Mouse (Mus musculus) heart, adult 8-10 months (tissue): Measurements from ENCODE around the gene Arhgef28. TPM values are rescaled to one million over a fixed set of nuclear protein-coding genes. Genes with fewer than 3 reads are reported as not detected.
"Not testable (repeated sequence)": the region's sequence is repeated elsewhere in the genome, so short reads cannot be mapped to it uniquely, and the experiment has no call there.

Experiments used
- DNase-seq: peaks from one replicate; pipeline ENCODE4 v3.0.0; 2022; ENCODE audit warnings: low spot score
- total RNA-seq, 4 experiments: library from RNA; stranded (reverse); gene quantifications; 2 replicates each; pipeline ENCODE4 v1.2.4; 2022

Arhgef28 gene
- total RNA-seq, 4 experiments from 2014 or later: 4.6 to 6.7 (median 5.6) TPM

DNA sequence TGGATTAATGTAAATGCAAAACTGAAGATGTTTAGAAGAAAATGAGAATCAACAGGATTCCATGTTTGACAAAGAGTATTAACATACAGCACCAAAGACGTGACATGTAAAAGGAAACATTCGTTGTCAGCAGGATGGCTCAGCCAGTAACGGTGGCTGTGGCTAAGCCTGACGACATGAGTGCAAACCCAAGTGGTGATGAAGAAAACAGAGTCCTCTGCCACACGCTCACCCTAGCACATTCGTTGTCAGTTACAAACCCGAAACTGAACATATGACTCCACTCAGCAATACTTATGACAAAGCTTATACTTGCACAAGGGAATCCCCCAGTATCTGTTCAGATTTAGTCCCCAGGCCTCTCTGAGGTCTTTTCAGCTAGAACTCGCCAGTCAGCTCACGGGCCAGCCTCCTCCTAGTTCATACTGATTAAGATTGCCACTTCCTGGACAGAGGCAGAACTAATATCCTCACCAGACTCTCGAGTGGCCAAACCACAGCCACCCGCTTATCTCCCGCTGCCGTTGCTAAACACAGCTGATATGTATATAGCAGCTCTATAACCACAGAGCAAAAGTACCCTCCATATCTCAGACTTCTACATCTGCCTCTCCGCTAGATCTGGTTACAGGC, 82.0 kb downstream of the Arhgef28 start:
- no peak for DNase-seq

- DNase-seq: no peak
Measured at GRCm38 (mm10) chr13:98122766-98123165, 83.5 kb downstream of the Arhgef28 start.

- DNase-seq: no peak
Measured at GRCm38 (mm10) chr13:98121993-98122392, 84.2 kb downstream of the Arhgef28 start.

- no peak for DNase-seq
Measured at GRCm38 (mm10) chr13:98121124-98121470, 85.1 kb downstream of the Arhgef28 start.

DNA sequence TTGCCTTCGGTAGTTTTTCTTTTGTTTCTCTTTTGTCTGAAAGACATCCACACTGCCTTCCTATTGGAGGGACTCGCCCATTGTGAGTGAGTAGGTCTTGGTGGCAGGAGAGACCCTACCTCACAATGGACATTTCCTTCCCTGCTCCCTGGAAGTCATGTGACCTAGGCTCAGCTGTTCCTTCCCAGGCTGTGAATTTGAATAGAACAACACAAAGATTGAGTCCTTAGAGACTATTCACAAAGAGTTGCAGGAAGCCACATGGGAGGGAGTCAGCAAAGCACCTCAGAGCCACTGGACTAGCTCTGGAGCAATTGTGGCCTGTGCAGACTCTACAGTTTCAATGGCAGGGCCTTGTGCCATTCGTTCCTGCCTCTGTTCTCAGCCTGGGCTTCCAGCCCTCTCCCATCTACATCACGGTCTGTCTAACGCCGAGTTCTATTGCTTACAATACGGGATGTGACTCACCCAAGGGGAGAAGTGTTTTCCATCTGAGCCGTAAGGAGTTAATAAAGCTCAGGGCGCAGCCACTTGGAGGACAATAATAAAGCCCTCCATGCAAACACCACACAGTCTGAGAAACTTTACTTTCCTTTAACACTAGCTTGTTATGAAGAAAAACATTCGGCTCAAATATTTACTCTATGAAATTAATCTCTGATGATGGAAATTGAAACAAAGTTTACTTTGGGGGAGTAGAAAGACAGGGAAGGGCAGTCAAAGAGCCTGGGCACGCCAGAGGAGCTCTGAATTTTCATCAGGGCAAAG, 85.7 kb downstream of the Arhgef28 start:
- DNase-seq: peak; percentile 31

- DNase-seq: no peak
Measured at GRCm38 (mm10) chr13:98118291-98118690, 87.9 kb downstream of the Arhgef28 start.

DNA sequence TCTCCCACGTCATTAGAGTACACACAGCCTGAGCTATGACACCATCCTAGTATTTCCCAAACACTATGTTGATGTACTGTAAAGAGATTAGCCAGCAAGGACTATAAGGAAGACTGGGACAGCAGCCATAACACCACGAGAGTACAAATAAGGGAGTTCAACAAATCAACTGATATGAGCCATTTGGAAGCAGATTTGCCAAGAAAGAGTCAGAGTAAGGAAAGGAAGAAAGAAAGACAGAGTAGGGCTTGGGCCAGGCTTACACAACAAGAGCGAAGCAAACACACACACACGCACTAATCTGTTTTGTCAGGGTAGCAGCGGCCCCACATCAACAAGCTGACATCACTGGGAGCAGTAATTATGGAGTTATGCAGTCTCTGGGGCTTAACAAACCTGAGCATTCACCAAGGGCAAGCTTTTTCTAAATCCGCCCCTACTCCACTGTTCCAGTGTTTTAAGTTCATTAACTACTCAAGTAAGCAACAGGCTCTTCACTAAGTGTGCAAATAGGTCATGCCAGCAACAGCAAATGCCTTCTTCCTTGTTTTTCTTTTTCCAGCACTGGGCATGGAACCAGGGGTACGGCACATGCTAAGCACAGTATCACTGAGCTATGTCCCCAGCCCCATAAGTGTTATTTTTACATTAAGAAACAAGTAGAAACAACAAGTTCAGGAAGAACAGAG, 88.5 kb downstream of the Arhgef28 start:
- DNase-seq: no peak

DNA sequence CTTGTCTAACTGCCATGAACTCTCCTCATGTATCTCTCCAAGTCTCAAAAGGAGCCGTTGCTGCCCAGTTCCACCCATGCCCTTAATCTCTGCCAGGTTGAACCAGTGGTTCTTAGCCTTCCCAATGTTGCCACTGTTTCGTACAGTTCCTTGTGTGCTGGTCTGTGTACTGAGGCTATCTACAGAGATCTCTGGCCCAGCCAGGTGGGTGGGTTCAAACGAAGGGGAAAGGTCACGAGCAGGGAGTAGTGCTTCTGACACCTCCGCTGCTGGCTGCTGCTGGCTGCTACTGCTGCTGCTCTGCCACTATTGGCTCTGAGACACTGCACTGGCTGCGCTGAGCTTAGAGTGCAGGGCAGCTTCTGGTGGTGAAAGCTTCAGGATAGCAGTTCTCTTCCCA, 90.6 kb downstream of the Arhgef28 start:
- no peak for DNase-seq

DNA sequence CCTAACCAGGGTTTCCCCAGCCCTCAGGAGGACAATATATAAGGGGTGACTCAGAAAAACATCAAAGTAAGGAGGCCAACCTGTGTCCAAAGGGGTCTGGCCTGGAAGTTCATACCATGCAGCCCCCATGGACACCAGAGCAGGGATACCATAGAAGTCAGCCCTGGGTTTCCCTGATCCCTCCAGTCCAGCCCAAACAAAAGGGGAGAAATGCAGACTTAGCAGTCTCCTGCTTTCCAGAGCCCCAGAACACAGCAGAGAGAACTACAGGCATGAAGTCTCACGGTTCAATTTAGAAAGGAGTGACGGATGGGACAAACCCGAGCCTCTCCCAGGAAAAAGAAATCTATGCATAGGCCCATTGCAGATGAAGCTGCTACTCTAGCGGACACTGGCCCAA, 91.2 kb downstream of the Arhgef28 start:
- no peak for DNase-seq

- DNase-seq: no peak
Measured at GRCm38 (mm10) chr13:98112812-98113503, 93.3 kb downstream of the Arhgef28 start.

GRCm38 (mm10) chr13:98111531-98111930, 94.7 kb downstream of the Arhgef28 start:
- DNase-seq: no peak

DNA sequence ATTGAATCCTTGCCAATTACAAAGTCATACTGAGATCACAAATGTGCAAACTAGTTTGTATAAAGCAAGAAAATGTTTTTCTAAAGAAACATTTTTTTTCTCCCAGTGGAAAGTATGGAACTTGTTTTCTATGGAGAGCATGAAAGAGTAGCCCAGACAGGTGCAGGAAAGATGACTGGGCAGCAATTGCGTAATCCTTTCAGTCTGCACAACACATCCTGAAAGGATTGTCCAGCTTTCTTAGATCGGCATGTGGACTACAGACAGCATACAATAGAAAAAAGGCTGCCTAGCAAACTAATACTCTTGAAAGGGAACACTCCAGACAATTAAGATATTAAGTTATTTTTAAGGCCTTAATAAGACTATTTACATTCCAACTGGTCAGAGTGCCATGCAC, 95.2 kb downstream of the Arhgef28 start:
- no peak for DNase-seq

DNA sequence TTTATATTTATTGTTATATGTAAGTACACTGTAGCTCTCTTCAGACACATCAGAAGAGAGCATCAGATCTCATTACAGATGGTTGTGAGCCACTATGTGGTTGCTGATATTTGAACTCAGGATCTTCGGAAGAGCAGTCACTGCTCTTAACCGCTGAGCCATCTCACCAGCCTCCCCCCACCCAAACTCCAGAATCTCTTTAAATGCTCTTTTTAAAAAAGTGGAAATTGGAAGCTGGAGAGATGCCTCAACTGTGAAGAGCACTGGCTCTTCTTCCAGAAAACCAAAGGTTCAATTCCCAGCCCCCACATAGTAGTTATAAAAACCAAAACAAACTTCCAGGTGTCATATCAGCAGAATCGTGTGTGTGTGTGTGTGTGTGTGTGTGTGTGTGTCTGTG, 97.8 kb downstream of the Arhgef28 start:
- not testable (repeated sequence) for DNase-seq

GRCm38 (mm10) chr13:98107621-98108020, 98.6 kb downstream of the Arhgef28 start:
- DNase-seq: no peak

GRCm38 (mm10) chr13:98095966-98096365, 110.3 kb downstream of the Arhgef28 start:
- DNase-seq: no peak

GRCm38 (mm10) chr13:98094332-98094731, 111.9 kb downstream of the Arhgef28 start:
- DNase-seq: no peak

- no peak for DNase-seq
Measured at GRCm38 (mm10) chr13:98093483-98093882, 112.8 kb downstream of the Arhgef28 start.

GRCm38 (mm10) chr13:98092354-98093002, 113.8 kb downstream of the Arhgef28 start:
- DNase-seq: no peak

DNA sequence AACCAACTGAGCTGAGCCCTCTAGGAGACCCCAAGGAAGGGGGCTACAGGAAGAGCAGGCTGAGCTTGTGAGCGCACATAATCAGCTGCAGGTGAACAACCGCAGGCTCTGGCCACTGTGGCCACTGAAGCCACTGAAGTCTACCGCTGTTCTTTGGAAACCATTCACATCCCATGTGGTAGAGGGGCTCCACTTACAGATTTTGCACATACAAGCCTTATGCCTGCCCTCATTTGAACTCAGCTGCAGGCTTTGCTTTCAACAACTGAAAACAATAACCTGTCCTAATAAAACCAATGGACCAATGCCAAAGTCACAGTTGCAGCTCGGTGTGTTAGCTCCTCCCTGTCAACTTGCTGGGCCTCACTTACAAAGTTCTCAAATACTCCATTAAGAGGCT, 126.6 kb downstream of the Arhgef28 start:
- DNase-seq: no peak

GRCm38 (mm10) chr13:98078251-98078650, 128.0 kb downstream of the Arhgef28 start:
- no peak for DNase-seq

GRCm38 (mm10) chr13:98077216-98077615, 129.0 kb downstream of the Arhgef28 start:
- no peak for DNase-seq

- DNase-seq: no peak
Measured at GRCm38 (mm10) chr13:98074871-98075270, 131.4 kb downstream of the Arhgef28 start.
